Mouse (Mus musculus) retina, postnatal 7 days (tissue): ENCODE measurements around the gene Btbd6.

Experiments used
- DNase-seq: peaks from one replicate; pipeline ENCODE4 v3.0.0-alpha.2; 2012; ENCODE audit warnings: low read depth, low spot score

The Btbd6 gene

GRCm38 (mm10) chr12:112976371-112977073, at the start of gene Btbd6:
TSS of gene Btbd6 (plus strand) at chr12:112976482.
- DNase-seq, result peak; percentile 63

GRCm38 (mm10) chr12:112927265-112927664, 49.0 kb upstream of the Btbd6 start:
- DNase-seq, result no peak

- DNase-seq, result peak; percentile 43
These were observed 47.7 kb upstream of the Btbd6 start for GRCm38 (mm10) chr12:112928401-112929241.

- peak; percentile 54 for DNase-seq
These were observed 46.5 kb upstream of the Btbd6 start, which contains the start of gene Jag2 for GRCm38 (mm10) chr12:112929562-112930352. TSS of gene Jag2 (minus strand) at chr12:112929776.

GRCm38 (mm10) chr12:112932647-112933046, 43.6 kb upstream of the Btbd6 start:
- no peak for DNase-seq

- DNase-seq, result peak; percentile 59
These were observed 38.4 kb upstream of the Btbd6 start for GRCm38 (mm10) chr12:112937906-112938305.

- no peak for DNase-seq
These were observed 37.9 kb upstream of the Btbd6 start for GRCm38 (mm10) chr12:112938366-112938765.

GRCm38 (mm10) chr12:112938873-112939565, 37.3 kb upstream of the Btbd6 start:
- peak; percentile 40 for DNase-seq

GRCm38 (mm10) chr12:112940238-112940637, 36.0 kb upstream of the Btbd6 start:
- DNase-seq, result no peak

GRCm38 (mm10) chr12:112940710-112941109, 35.6 kb upstream of the Btbd6 start:
- DNase-seq, result no peak

GRCm38 (mm10) chr12:112941156-112941775, 35.0 kb upstream of the Btbd6 start:
- DNase-seq, result no peak

GRCm38 (mm10) chr12:112941776-112942713, 34.2 kb upstream of the Btbd6 start, which contains the start of gene Nudt14:
TSS of gene Nudt14 (minus strand) at chr12:112942124.
- DNase-seq, result peak; percentile 66

- no peak for DNase-seq
These were observed 32.6 kb upstream of the Btbd6 start for GRCm38 (mm10) chr12:112943669-112944068.

- no peak for DNase-seq
These were observed 29.0 kb upstream of the Btbd6 start for GRCm38 (mm10) chr12:112947307-112947706.

GRCm38 (mm10) chr12:112950040-112950760, 26.1 kb upstream of the Btbd6 start:
- DNase-seq, result peak; percentile 69

GRCm38 (mm10) chr12:112950761-112951129, 25.5 kb upstream of the Btbd6 start:
- DNase-seq, result no peak

GRCm38 (mm10) chr12:112951150-112951842, 25.0 kb upstream of the Btbd6 start:
- DNase-seq, result no peak

GRCm38 (mm10) chr12:112952433-112952832, 23.8 kb upstream of the Btbd6 start:
- no peak for DNase-seq
